Mouse (Mus musculus): ENCODE results near the gene Luzp1. TPM values are rescaled to one million over a fixed set of nuclear protein-coding genes. Genes with fewer than 3 reads are reported as not detected.
A peak's percentile ranks its signal among the peaks of the same experiment; 100 is the strongest.

The Luzp1 gene
- total RNA-seq (2014; fragmentation: Nextera tagmentation) (6.2 and 10.2 TPM in 2 replicates), total RNA-seq (2017) (4.0 and 4.1 TPM in 2 replicates)

DNA sequence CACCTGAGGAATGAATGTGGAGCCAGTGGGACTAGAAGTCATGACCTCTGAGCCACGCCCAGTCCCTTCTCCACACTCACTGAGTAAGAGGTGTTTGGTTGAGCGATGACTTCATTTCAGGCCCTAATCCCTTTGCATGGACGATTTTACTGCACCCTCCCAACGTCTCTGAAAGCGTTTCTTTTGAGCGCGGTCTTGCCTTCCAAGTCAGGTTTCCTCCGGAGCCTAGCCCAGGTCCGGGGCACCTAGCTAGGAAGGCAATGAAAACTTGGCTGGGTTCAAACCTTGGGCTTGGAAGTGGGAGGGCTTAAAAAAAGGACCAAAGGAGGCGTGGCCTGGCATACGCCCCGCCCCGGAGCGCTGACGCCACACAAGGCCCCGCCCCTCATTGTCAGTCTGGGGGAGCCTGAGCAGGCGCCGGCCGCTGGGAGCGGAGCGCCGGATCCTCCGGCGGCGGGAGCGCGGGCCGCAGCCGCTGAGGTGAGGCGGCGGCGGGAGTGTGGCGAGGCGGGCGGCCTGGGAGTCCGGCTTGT lies at the start of gene Luzp1:
TSS of gene Luzp1 (plus strand) at position 391 of the 533 bp plus-strand sequence.
- peak; percentile 77 for ATAC-seq (replicated peaks; ENCODE audit: poor library complexity, severe bottlenecking)

DNA sequence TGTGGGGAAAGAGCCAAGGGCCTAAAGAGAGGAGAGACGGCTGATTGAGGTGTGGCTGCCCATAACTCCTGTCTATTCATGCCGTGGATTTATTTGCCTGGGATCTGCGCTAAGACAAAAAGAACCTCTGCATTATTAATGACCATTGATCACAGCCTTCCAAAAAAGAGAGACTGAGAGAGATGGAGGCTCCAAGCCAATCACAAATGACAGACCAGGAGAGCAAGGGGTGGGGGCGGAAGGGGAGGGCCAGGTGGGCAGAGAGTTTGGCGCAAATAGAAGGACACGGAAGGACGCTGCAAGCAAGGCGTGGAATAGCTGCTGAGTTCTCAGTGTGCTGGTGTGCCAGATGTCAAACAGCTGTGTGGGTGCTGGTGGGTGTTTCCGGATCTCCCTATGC lies 46.3 kb upstream of the Luzp1 start, which contains the start of gene Htr1d:
TSS of gene Htr1d (plus strand) at position 301 of the 400 bp plus-strand sequence.
- ATAC-seq (replicated peaks; ENCODE audit: poor library complexity, severe bottlenecking): no peak

- ATAC-seq (replicated peaks; ENCODE audit: poor library complexity, severe bottlenecking): 0 out of 2 replicates have a peak, but pooled peaks have one; percentile 30
Observed at GRCm38 (mm10) chr4:136424120-136424999, 45.2 kb upstream of the Luzp1 start.

GRCm38 (mm10) chr4:136425000-136425288 lies 44.6 kb upstream of the Luzp1 start:
- no peak; the same call in 1 of the 2 replicates for ATAC-seq (replicated peaks; ENCODE audit: poor library complexity, severe bottlenecking)

- no peak for ATAC-seq (replicated peaks; ENCODE audit: poor library complexity, severe bottlenecking)
Observed at GRCm38 (mm10) chr4:136430609-136431375, 38.8 kb upstream of the Luzp1 start.

DNA sequence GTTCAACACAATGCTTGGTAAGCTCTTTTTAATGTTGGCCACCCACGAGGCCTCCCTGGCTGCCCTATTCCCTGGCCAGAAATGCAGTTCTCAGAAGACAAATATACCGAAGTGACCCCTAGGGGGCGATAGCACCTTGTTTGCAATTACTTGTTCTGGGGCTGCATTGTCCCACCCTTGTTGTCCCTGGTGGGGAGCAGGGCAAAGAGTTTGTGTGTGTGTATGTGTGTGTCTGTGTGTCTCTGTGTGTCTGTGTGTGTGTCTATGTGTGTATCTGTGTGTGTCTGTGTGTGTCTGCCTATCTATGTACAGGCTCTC lies 38.2 kb upstream of the Luzp1 start:
- peak; percentile 58 for ATAC-seq (replicated peaks; ENCODE audit: poor library complexity, severe bottlenecking)

GRCm38 (mm10) chr4:136434029-136434428 lies 35.5 kb upstream of the Luzp1 start:
- no peak for ATAC-seq (replicated peaks; ENCODE audit: poor library complexity, severe bottlenecking)

GRCm38 (mm10) chr4:136439106-136439505 lies 30.5 kb upstream of the Luzp1 start:
- ATAC-seq (replicated peaks; ENCODE audit: poor library complexity, severe bottlenecking): no peak

GRCm38 (mm10) chr4:136441354-136442043 lies 28.1 kb upstream of the Luzp1 start:
- ATAC-seq (replicated peaks; ENCODE audit: poor library complexity, severe bottlenecking): no peak

GRCm38 (mm10) chr4:136444561-136444960 lies 25.0 kb upstream of the Luzp1 start:
- ATAC-seq (replicated peaks; ENCODE audit: poor library complexity, severe bottlenecking): no peak

DNA sequence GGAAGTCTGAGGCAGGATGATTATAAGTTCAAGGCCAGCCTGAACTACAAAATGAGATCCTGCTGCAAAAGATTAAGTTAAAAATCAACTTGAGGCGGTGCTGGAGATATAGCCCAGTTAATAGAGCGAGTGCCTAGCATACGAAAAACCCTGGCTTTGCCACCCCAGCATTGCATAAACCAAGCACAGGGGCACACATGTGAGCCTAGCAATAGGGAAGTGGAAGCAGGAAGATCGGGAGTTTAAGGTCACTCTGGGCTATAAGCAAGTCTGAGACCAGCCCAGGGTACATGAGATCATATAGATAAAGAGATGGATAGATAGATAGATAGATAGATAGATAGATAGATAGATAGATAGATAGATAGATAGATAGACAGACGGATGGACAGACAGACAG lies 19.8 kb upstream of the Luzp1 start:
- ATAC-seq (replicated peaks; ENCODE audit: poor library complexity, severe bottlenecking): peak; percentile 52; the same call in 1 of the 2 replicates

- no peak for ATAC-seq (replicated peaks; ENCODE audit: poor library complexity, severe bottlenecking)
Observed at GRCm38 (mm10) chr4:136450271-136450670, 19.3 kb upstream of the Luzp1 start.

DNA sequence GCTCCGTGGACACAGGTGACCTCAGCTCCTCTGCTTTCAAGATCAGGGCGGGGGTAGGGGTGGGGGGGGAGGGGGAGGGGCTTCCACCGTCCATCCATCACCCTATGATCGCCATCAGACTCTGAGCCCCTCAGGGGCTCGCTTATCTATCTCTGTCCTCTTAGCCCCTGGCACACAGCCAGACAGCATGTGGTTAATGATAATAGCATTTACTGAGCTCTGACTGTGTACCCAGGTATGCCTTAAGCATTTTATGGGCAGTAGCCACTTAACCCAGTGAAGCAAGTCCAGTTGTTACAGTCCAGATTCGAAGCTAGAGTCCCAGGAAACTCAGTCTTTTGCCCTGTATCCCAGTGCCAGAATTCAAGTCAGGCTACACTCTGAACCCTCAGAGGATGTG lies 18.0 kb upstream of the Luzp1 start:
- no peak for ATAC-seq (replicated peaks; ENCODE audit: poor library complexity, severe bottlenecking)

DNA sequence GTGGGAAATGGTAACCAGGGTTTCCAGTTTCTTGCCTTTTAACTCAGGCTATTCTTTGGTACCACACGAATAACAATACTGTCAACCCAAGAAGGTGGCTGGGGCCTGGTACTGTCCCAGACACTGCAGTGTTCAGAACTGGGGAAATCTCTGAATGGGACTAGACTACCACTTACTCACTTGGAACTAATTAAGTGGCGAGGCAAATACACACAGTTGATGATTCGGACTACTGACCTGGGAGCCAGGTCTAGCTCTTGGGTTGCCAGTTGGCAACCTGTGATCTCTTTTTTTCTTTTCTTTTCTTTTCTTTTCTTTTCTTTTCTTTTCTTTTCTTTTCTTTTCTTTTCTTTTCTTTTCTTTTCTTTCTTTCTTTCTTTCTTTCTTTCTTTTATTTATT lies 17.3 kb upstream of the Luzp1 start:
- ATAC-seq (replicated peaks; ENCODE audit: poor library complexity, severe bottlenecking): no peak

- ATAC-seq (replicated peaks; ENCODE audit: poor library complexity, severe bottlenecking): no peak
Observed at GRCm38 (mm10) chr4:136452792-136453191, 16.8 kb upstream of the Luzp1 start.

DNA sequence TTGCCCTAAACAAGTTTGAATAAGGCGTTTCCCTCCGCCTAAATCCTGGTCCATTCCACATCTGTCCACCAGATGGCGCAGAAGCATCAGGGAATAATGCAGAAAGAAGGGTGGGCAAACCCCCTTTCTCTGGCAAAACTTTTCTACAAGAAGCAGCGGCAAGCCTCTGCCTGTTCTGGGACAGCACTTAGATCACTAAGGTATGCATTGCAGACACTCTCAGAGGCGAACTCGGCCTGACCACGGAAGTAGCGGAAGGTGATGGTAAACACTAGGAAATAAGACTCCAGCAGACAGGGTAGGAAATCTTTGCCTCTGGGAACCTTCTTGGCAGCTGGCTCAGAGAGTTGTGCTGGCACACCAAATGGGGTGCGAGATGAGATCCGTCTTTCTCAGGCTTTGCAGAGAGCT lies 14.7 kb upstream of the Luzp1 start:
- peak; percentile 66 for ATAC-seq (replicated peaks; ENCODE audit: poor library complexity, severe bottlenecking)

DNA sequence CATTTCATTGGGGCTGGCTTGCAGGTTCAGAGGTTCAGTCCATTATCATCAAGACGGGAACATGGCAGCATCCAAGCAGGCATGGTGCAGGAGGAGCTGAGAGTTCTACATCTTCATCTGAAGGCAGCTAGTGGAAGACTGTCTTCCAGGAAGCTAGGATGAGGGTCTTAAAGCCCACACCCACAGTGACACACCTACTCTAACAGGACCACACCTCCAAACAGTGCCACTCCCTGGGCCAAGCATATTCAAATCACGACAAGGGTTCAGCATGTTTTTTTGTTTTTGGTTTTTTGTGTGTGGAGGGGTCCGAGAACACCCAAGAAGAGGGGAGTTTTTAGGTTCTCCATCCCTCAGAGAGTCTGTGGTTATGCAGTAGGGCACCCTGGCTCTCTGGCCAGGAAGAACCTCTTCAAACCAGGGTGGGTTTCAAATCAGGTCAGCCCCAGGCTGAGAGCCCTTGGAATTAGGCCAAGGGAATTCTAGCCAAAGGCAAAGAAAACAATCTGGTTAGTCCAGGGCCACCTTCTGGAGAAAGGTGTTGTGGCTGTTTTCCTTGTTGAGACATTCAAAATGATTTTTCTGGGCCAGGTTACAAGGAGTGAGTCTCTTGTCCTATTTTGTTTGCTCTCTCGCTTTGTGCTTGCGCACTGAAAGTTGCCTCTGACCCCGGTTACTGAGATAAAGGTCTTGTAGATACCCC lies 12.9 kb upstream of the Luzp1 start:
- ATAC-seq (replicated peaks; ENCODE audit: poor library complexity, severe bottlenecking): no peak

DNA sequence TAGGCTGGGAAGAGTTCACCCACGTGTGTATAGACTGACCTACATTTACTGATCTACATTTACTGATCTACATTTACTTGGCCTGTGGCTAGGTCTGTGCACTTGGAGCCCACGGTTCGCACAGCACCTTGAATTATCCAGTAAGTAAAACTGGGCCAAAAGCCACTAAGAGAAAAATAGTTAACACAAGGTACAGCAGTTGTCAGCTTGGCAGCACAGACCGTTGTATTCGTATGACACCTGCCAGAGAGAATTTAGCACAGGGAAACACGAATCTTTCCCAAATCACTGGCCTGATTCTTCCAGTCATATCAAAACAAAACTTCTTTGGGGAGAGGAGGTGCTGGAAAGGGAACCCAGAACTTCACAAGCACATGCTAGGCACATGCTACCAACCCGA lies 11.3 kb upstream of the Luzp1 start:
- ATAC-seq (replicated peaks; ENCODE audit: poor library complexity, severe bottlenecking): no peak

- no peak for ATAC-seq (replicated peaks; ENCODE audit: poor library complexity, severe bottlenecking)
Observed at GRCm38 (mm10) chr4:136459210-136459609, 10.4 kb upstream of the Luzp1 start.

- ATAC-seq (replicated peaks; ENCODE audit: poor library complexity, severe bottlenecking): no peak
Observed at GRCm38 (mm10) chr4:136461206-136461605, 8.4 kb upstream of the Luzp1 start.

Data from granulocyte monocyte progenitor cell, adult 5-6 weeks (primary cell).